Mouse (Mus musculus) G1E (cell line): ENCODE data around the gene Mfap4.

Experiments used
- CTCF ChIP-seq: IDR thresholded peaks from 2 replicates; pipeline ENCODE4 v1.5.1; 2012; ENCODE audit warnings: low read depth, low read length, inconsistent platforms, mixed read lengths
- GATA1 ChIP-seq: IDR thresholded peaks from 2 replicates; pipeline ENCODE4 v1.6.1; 2012; ENCODE audit warnings: borderline replicate concordance, low read length, inconsistent platforms, mixed read lengths
- GATA2 ChIP-seq: IDR thresholded peaks from 2 replicates; pipeline ENCODE4 v1.6.1; 2012; ENCODE audit warnings: low read depth, low read length, inconsistent platforms, borderline replicate concordance
- TAL1 ChIP-seq: conservative IDR thresholded peaks from 2 replicates; pipeline ENCODE4 v1.6.1; 2012; ENCODE audit warnings: low read depth, low read length, inconsistent platforms, mixed read lengths

GRCm38 (mm10) chr11:61495528-61495927 is 10.3 kb downstream of the Mfap4 start:
- TF ChIP-seq GATA1 (no peak), CTCF (no peak), GATA2 (no peak), TAL1 (no peak)
